Mouse (Mus musculus): Measurements from ENCODE around the gene Irf2.

Gene Irf2

GRCm38 (mm10) chr8:46801153-46801684, 61.7 kb downstream of the Irf2 start:
- DNase-seq (ENCODE audit: low spot score): no peak

- no peak for DNase-seq (ENCODE audit: low spot score)
Measured at GRCm38 (mm10) chr8:46802009-46802408, 62.5 kb downstream of the Irf2 start.

GRCm38 (mm10) chr8:46804721-46805120, 65.2 kb downstream of the Irf2 start:
- no peak for DNase-seq (ENCODE audit: low spot score)

GRCm38 (mm10) chr8:46811021-46811622, 71.6 kb downstream of the Irf2 start:
- DNase-seq (ENCODE audit: low spot score): no peak

- DNase-seq (ENCODE audit: low spot score): no peak
Measured at GRCm38 (mm10) chr8:46811944-46812343, 72.4 kb downstream of the Irf2 start.

DNA sequence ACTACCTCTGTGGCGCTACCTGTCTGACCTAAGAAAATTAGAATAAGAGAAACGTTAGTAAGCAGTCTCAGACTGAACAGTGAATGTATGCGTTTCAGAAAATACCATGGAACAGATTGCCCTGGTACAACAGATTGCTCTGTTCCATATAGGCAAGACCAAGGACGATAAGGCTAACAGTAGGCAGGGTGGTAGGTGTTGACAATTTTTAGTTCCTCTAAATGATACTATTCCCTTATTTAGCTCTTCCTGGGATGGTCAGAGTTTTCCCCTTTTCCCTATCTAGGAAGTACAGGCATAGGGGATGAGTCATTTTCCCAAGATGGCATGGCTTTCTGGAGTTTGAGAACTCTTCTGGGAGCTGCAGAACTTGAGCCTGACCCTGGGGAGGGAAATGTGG, 73.4 kb downstream of the Irf2 start:
- DNase-seq (ENCODE audit: low spot score): no peak

GRCm38 (mm10) chr8:46818106-46818989, 78.8 kb downstream of the Irf2 start:
- no peak for DNase-seq (ENCODE audit: low spot score)

DNA sequence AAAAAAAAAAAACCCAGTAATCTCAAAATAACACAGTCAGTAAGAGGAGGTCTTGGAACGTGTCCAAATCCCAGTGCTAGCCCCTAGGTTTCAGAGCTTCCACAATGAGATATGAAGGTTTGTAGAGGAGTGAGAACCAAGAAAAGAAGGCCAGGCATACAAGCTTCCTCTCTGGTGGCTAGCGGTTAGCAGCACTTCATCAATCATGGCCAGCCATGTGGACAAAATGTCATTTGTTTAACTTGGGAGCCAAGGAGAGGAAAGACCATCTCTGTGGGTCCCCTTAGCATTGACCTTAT, 79.4 kb downstream of the Irf2 start:
- no peak for DNase-seq (ENCODE audit: low spot score)

- DNase-seq (ENCODE audit: low spot score): no peak
Measured at GRCm38 (mm10) chr8:46828734-46829413, 89.3 kb downstream of the Irf2 start.

- DNase-seq (ENCODE audit: low spot score): no peak
Measured at GRCm38 (mm10) chr8:46829414-46830111, 90.0 kb downstream of the Irf2 start.

GRCm38 (mm10) chr8:46830112-46830855, 90.8 kb downstream of the Irf2 start:
- no peak for DNase-seq (ENCODE audit: low spot score)

DNA sequence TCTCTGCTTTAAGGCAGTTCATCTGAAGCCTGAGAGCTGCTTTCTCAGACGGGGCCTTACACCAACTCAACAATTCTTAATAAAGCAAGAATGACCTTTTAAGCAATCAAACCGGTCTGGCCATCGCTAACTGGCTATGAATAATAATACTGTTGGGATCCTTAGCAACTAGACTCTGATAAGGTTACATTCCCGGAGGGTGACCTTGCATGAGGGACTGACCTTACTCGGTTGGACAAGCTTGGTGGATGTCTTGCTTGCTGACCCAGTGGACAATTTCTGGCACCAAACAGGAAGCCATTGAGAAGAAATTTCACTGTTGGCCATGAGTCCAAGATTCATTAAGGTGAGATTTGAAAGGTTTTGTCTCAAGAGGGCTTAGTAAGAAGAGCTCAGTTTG, 92.4 kb downstream of the Irf2 start:
- DNase-seq (ENCODE audit: low spot score): no peak

DNA sequence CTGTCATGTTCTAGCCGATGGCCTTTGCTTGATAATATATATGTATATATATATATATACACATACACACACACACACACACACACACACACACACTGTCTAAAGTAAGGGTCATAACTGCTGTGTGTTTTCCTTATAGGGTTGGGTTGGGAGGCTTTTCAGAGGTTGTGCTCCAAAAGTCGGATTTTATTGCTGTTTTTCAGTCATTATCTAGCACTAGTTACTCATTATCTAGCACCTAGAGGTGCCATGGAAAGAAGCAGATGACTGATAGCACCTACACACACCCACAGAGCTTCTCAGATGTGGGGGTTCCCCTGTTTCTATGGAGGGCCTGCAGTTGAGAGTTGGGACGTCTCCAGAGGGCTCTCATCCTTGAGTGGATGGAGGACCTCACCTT, 92.9 kb downstream of the Irf2 start:
- no peak for DNase-seq (ENCODE audit: low spot score)

- no peak for DNase-seq (ENCODE audit: low spot score)
Measured at GRCm38 (mm10) chr8:46833763-46834162, 94.2 kb downstream of the Irf2 start.

DNA sequence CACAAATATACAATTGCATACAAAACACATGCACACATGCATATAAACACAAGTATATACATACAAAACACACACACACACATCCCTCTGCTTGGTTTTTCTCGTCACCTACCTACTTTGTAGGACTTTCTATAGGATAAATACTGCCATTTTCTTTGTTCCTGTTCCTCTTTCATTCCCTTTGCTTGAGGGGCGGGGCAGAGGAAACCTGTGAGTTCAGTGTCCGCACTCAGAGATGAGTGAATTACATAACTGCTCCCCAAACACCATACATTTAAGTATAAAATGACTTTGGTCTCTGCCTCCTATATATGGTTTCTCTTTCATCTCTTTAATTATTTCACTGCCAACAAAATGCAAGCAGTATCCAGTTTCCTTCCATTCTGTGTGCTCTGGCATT, 94.9 kb downstream of the Irf2 start:
- no peak for DNase-seq (ENCODE audit: low spot score)

DNA sequence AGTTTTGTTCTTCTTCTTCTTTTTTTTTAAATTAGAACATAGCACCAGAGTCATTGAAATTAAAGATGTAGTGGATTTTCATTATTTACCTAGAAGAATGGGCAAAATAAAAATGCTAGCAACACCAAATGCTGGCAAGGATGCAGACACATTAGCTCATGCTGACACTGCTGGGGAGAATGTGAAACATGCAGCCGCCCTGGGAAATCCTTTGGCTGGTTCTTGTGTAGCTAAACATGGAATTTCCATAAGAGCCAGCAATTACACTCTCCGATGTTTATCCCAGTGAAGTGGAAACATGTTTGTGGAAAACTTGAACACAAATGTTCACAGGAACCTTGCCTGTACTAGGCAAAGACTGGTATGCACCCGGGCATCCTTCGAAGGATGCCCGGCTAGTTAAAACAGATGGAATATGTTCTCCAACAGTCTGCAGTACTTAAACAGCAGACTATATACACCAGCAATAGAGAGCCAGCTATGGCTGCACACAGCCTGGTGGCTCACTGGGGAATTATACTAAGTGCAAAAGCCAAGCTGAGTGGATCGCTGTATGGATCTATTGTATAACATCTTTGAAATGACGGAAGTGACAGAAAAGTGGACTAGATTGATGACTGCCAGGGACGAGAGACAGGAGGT, 96.6 kb downstream of the Irf2 start:
- no peak for DNase-seq (ENCODE audit: low spot score)

DNA sequence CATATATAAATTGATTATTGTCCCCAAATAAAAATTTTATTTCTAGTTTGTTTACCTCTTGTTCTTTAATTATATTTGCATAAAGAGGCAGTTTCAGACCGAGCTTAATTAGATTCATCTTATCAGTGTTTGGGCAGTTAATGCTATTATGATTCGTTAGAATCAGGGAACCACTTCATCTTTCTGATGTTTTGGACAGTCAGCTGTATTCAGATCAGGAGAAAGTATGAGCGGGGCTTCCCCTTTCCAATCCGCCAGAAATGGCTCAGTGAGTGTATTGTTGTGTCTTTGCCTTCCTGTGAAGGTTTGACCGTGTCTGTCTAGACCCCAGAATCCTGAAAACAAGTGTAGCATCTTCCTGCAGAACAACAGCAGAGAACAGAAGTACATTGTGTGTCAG, 97.4 kb downstream of the Irf2 start:
- no peak for DNase-seq (ENCODE audit: low spot score)

- DNase-seq (ENCODE audit: low spot score): no peak
Measured at GRCm38 (mm10) chr8:46838052-46838451, 98.5 kb downstream of the Irf2 start.

GRCm38 (mm10) chr8:46840390-46840789, 100.9 kb downstream of the Irf2 start:
- no peak for DNase-seq (ENCODE audit: low spot score)

- no peak for DNase-seq (ENCODE audit: low spot score)
Measured at GRCm38 (mm10) chr8:46840791-46841190, 101.3 kb downstream of the Irf2 start.

GRCm38 (mm10) chr8:46842676-46843181, 103.2 kb downstream of the Irf2 start:
- DNase-seq (ENCODE audit: low spot score): peak; percentile 27
